11 mouse cellular contexts compared by ENCODE assay signal in the genomic region with DNA sequence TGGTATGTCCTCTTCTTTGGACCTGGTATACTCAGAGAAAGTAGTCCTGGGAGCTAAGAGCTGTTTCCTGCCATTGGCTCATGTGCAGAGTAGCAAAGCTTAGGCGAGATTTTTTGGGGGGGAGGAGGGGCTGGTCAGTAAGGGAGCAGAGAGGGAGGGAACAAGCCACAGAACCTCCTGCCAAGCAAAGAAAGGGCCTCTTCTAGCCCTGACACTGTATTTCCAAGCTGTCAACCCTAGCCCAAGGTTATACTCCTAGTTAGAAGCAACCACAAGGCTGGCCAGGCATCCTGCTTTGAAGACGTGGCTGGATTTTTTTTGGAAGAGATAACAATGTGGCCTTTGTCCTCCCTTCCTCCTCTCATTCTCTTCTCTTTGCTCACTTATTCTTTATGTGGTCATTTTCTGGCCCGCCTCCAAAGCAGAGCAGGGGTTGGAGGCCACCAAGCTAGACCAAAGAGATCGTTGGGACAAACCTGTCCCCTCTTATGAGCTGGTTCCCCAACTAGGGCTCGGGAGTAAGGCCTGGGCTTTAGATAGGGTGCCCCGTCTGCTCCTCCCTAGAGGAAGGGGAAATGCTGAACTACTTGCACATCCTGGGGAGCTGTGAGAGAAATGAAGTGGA.
DNase-seq lines count a peak whose midpoint lies in the region; ATAC-seq and TF ChIP-seq lines count a peak whose summit lies in the region.
"Had no signal": no experiment of that assay in that cellular context is flagged by ENCODE, and none has a peak within 500 bp of the region (broad histone marks: within the 10 kb centered on the region; RNA-seq: fewer than 3 reads in every experiment).

No protein-coding gene starts in this region.

- no peaks in the 10 kb centered on the region for H3K36me3 ChIP-seq in hindbrain, embryonic 14.5 days (replicated peaks; ENCODE audit: control insufficient read depth, insufficient read depth)
- no peaks in the 10 kb centered on the region for H3K36me3 ChIP-seq in hindbrain, embryonic 10.5 days
- H3K36me3 ChIP-seq in midbrain, embryonic 13.5 days, result no peaks in the 10 kb centered on the region
- no peaks in the 10 kb centered on the region for H3K36me3 ChIP-seq in midbrain, embryonic 14.5 days (ENCODE audit: control insufficient read depth, insufficient read depth, low read length)
- H3K36me3 ChIP-seq in embryonic facial prominence, embryonic 13.5 days, result no peaks in the 10 kb centered on the region
- no peaks in the 10 kb centered on the region for H3K36me3 ChIP-seq in stomach, postnatal 0 days (ENCODE audit: control insufficient read depth, insufficient read depth, low read length)
- H3K36me3 ChIP-seq: G1E; midbrain, embryonic 12.5 days had no signal

- no peak overlapping the region for H3K4me3 ChIP-seq in hindbrain, embryonic 14.5 days (replicated peaks; ENCODE audit: low read length)
- H3K4me3 ChIP-seq in hindbrain, embryonic 10.5 days, result no peak overlapping the region
- no peak overlapping the region for H3K4me3 ChIP-seq in midbrain, embryonic 13.5 days (replicated peaks)
- H3K4me3 ChIP-seq in midbrain, embryonic 14.5 days (replicated peaks; ENCODE audit: low read depth, low read length), result no peak overlapping the region
- H3K4me3 ChIP-seq in embryonic facial prominence, embryonic 13.5 days, result no peak overlapping the region
- H3K4me3 ChIP-seq in stomach, postnatal 0 days (ENCODE audit: low read depth, low read length), result no peak overlapping the region
- H3K4me3 ChIP-seq: midbrain, embryonic 12.5 days had no signal

- peaks cover 15% of the 10 kb centered on the region; the same call in 1 of the 2 replicates for H3K27me3 ChIP-seq in hindbrain, embryonic 14.5 days (ENCODE audit: control insufficient read depth, insufficient read depth, low read length)
- H3K27me3 ChIP-seq in hindbrain, embryonic 10.5 days (ENCODE audit: insufficient read depth, poor library complexity, severe bottlenecking), result peaks cover 94% of the 10 kb centered on the region
- H3K27me3 ChIP-seq in midbrain, embryonic 13.5 days, result peaks cover 65% of the 10 kb centered on the region; the same call in 1 of the 2 replicates
- H3K27me3 ChIP-seq in midbrain, embryonic 14.5 days (ENCODE audit: control insufficient read depth, insufficient read depth, low read length), result no peaks in the 10 kb centered on the region
- H3K27me3 ChIP-seq in embryonic facial prominence, embryonic 13.5 days, result peaks cover 63% of the 10 kb centered on the region
- no peaks in the 10 kb centered on the region for H3K27me3 ChIP-seq in stomach, postnatal 0 days (ENCODE audit: control insufficient read depth, insufficient read depth, low read length)

- H3K27ac ChIP-seq in hindbrain, embryonic 14.5 days, result 0 out of 2 replicates have a peak overlapping the region, but pooled peaks have one; percentile 46
- H3K27ac ChIP-seq in hindbrain, embryonic 10.5 days, result no peak overlapping the region
- 0 out of 2 replicates have a peak overlapping the region, but pooled peaks have one; percentile 39 for H3K27ac ChIP-seq in midbrain, embryonic 13.5 days
- no peak overlapping the region for H3K27ac ChIP-seq in midbrain, embryonic 14.5 days (replicated peaks; ENCODE audit: low read depth, low read length)
- H3K27ac ChIP-seq in embryonic facial prominence, embryonic 13.5 days, result peak overlapping the region; percentile 83
- 0 out of 2 replicates have a peak overlapping the region, but pooled peaks have one; percentile 61 for H3K27ac ChIP-seq in stomach, postnatal 0 days (replicated peaks)
- H3K27ac ChIP-seq: liver, embryonic 14.5 days had no signal

- H3K4me2 ChIP-seq in hindbrain, embryonic 14.5 days (replicated peaks), result no peak overlapping the region
- H3K4me2 ChIP-seq in midbrain, embryonic 13.5 days (replicated peaks), result no peak overlapping the region
- H3K4me2 ChIP-seq in midbrain, embryonic 14.5 days (ENCODE audit: low read length), result no peak overlapping the region
- no peak overlapping the region for H3K4me2 ChIP-seq in embryonic facial prominence, embryonic 13.5 days
- H3K4me2 ChIP-seq in stomach, postnatal 0 days (replicated peaks; ENCODE audit: low read depth), result no peak overlapping the region
- H3K4me2 ChIP-seq: midbrain, embryonic 12.5 days had no signal

- no peak overlapping the region for H3K9ac ChIP-seq in hindbrain, embryonic 14.5 days
- H3K9ac ChIP-seq in midbrain, embryonic 13.5 days (replicated peaks), result no peak overlapping the region
- no peak overlapping the region for H3K9ac ChIP-seq in midbrain, embryonic 14.5 days (replicated peaks; ENCODE audit: low read length)
- H3K9ac ChIP-seq in embryonic facial prominence, embryonic 13.5 days, result no peak overlapping the region
- no peak overlapping the region for H3K9ac ChIP-seq in stomach, postnatal 0 days (ENCODE audit: low read length)
- H3K9ac ChIP-seq: liver, embryonic 14.5 days; midbrain, embryonic 12.5 days had no signal

- no peak for DNase-seq in hindbrain, embryonic 14.5 days (ENCODE audit: low spot score)
- DNase-seq in hindbrain, embryonic 10.5 days (ENCODE audit: low spot score), result no peak
- DNase-seq in midbrain, embryonic 14.5 days, result no peak
- DNase-seq in stomach, postnatal 0 days (ENCODE audit: low spot score), result no peak
- DNase-seq in right cerebral cortex, adult 2 months (ENCODE audit: low spot score in 2 of 2), result no peak
- DNase-seq: thymus, postnatal 4 days had no signal

- H3K9me3 ChIP-seq in hindbrain, embryonic 14.5 days (ENCODE audit: control insufficient read depth, low read length), result no peaks in the 10 kb centered on the region
- no peaks in the 10 kb centered on the region for H3K9me3 ChIP-seq in hindbrain, embryonic 10.5 days
- H3K9me3 ChIP-seq in midbrain, embryonic 13.5 days, result no peaks in the 10 kb centered on the region
- no peaks in the 10 kb centered on the region for H3K9me3 ChIP-seq in midbrain, embryonic 14.5 days (ENCODE audit: control insufficient read depth, low read length)
- no peaks in the 10 kb centered on the region for H3K9me3 ChIP-seq in embryonic facial prominence, embryonic 13.5 days
- no peaks in the 10 kb centered on the region for H3K9me3 ChIP-seq in stomach, postnatal 0 days (ENCODE audit: control insufficient read depth, low read length)
- H3K9me3 ChIP-seq: G1E; midbrain, embryonic 12.5 days had no signal

- TF ChIP-seq CTCF in stomach, postnatal 0 days (IDR thresholded peaks at IDR 0.05; ENCODE audit: low read depth), result no peak

- no peak for TF ChIP-seq EP300 in stomach, postnatal 0 days (optimal IDR thresholded peaks at IDR 0.05)

- no peak for ATAC-seq in hindbrain, embryonic 14.5 days (ENCODE audit: low FRiP score)
- no peak for ATAC-seq in midbrain, embryonic 13.5 days
- no peak for ATAC-seq in midbrain, embryonic 14.5 days (ENCODE audit: low FRiP score, low TSS enrichment)
- ATAC-seq in embryonic facial prominence, embryonic 13.5 days (ENCODE audit: insufficient number of reproducible peaks, insufficient read depth, low FRiP score, low TSS enrichment, low read depth), result no peak
- ATAC-seq in stomach, postnatal 0 days (ENCODE audit: low FRiP score, low TSS enrichment), result no peak

- WGBS in hindbrain, embryonic 14.5 days, result 54% methylated on average over 6 of the region's 6 CpGs
- 66% methylated on average over 6 of the region's 6 CpGs for WGBS in hindbrain, embryonic 10.5 days
- 70% methylated on average over 6 of the region's 6 CpGs for WGBS in midbrain, embryonic 13.5 days
- 62% methylated on average over 6 of the region's 6 CpGs for WGBS in midbrain, embryonic 14.5 days
- 68% methylated on average over 6 of the region's 6 CpGs for WGBS in embryonic facial prominence, embryonic 13.5 days
- WGBS in stomach, postnatal 0 days, result 69% methylated on average over 6 of the region's 6 CpGs

- no peaks in the 10 kb centered on the region; the same call in 1 of the 2 replicates for H3K4me1 ChIP-seq in hindbrain, embryonic 14.5 days (replicated peaks; ENCODE audit: control insufficient read depth, insufficient read depth, low read length)
- peaks cover 31% of the 10 kb centered on the region for H3K4me1 ChIP-seq in hindbrain, embryonic 10.5 days (replicated peaks)
- peaks cover 10% of the 10 kb centered on the region; the same call in 1 of the 2 replicates for H3K4me1 ChIP-seq in midbrain, embryonic 13.5 days (replicated peaks)
- H3K4me1 ChIP-seq in midbrain, embryonic 14.5 days (ENCODE audit: control insufficient read depth, insufficient read depth, low read length), result peaks cover 3% of the 10 kb centered on the region; the same call in 1 of the 2 replicates
- peaks cover 19% of the 10 kb centered on the region for H3K4me1 ChIP-seq in embryonic facial prominence, embryonic 13.5 days
- no peaks in the 10 kb centered on the region for H3K4me1 ChIP-seq in stomach, postnatal 0 days (replicated peaks; ENCODE audit: control insufficient read depth, insufficient read depth)

Comparison
In these comparisons a context has a peak if more than half of its experiments do, and no peak if none do; other contexts are left out.
1. H3K27ac ChIP-seq: peak in hindbrain, embryonic 14.5 days (single experiment), midbrain, embryonic 13.5 days (single experiment), embryonic facial prominence, embryonic 13.5 days (single experiment) and stomach, postnatal 0 days (single experiment); none in hindbrain, embryonic 10.5 days (single experiment) and midbrain, embryonic 14.5 days (single experiment).